Mouse (Mus musculus): ENCODE results near the gene Ift74.
"Not testable (repeated sequence)": the region's sequence is repeated elsewhere in the genome, so short reads cannot be mapped to it uniquely, and the experiment has no call there.

Gene Ift74

GRCm38 (mm10) chr4:94613972-94614626 is at the start of gene Ift74:
Ift74 (plus strand) TSS chr4:94614491.
- DNase-seq: peak; percentile 93 to 96

GRCm38 (mm10) chr4:94572677-94573076 is 41.6 kb upstream of the Ift74 start:
- no peak for DNase-seq

- no peak for DNase-seq
Observed at GRCm38 (mm10) chr4:94591765-94592381, 22.4 kb upstream of the Ift74 start.

- no peak for DNase-seq
Observed at GRCm38 (mm10) chr4:94592709-94593108, 21.6 kb upstream of the Ift74 start.

- DNase-seq: no peak
Observed at GRCm38 (mm10) chr4:94601395-94601794, 12.9 kb upstream of the Ift74 start.

- no peak for DNase-seq
Observed at GRCm38 (mm10) chr4:94602496-94603030, 11.7 kb upstream of the Ift74 start.

GRCm38 (mm10) chr4:94603031-94603629 is 11.2 kb upstream of the Ift74 start, which contains the start of gene Plaa:
Plaa (minus strand) TSS chr4:94603244.
- DNase-seq: peak; percentile 87 to 94

GRCm38 (mm10) chr4:94604452-94605019 is 9.8 kb upstream of the Ift74 start:
- DNase-seq: no peak

GRCm38 (mm10) chr4:94605591-94605990 is 8.7 kb upstream of the Ift74 start:
- DNase-seq: no peak

GRCm38 (mm10) chr4:94610339-94610738 is 4.0 kb upstream of the Ift74 start:
- no peak for DNase-seq

GRCm38 (mm10) chr4:94614627-94615006 is 326 bp downstream of the Ift74 start:
- no peak for DNase-seq

GRCm38 (mm10) chr4:94620077-94620476 is 5.8 kb downstream of the Ift74 start:
- no peak for DNase-seq

GRCm38 (mm10) chr4:94643141-94643540 is 28.9 kb downstream of the Ift74 start:
- DNase-seq: no peak

- no peak for DNase-seq
Observed at GRCm38 (mm10) chr4:94649920-94650319, 35.6 kb downstream of the Ift74 start, which contains the start of gene Lrrc19. Lrrc19 (minus strand) TSS chr4:94650144.

- not testable (repeated sequence) for DNase-seq
Observed at GRCm38 (mm10) chr4:94650426-94651175, 36.3 kb downstream of the Ift74 start.

GRCm38 (mm10) chr4:94669718-94670117 is 55.4 kb downstream of the Ift74 start:
- no peak for DNase-seq

GRCm38 (mm10) chr4:94680662-94681061 is 66.4 kb downstream of the Ift74 start:
- no peak for DNase-seq

- DNase-seq: no peak
Observed at GRCm38 (mm10) chr4:94681181-94681580, 66.9 kb downstream of the Ift74 start.

- no peak for DNase-seq
Observed at GRCm38 (mm10) chr4:94682029-94682428, 67.7 kb downstream of the Ift74 start.

GRCm38 (mm10) chr4:94683305-94683704 is 69.0 kb downstream of the Ift74 start:
- no peak for DNase-seq

- DNase-seq: not testable (repeated sequence)
Observed at GRCm38 (mm10) chr4:94689804-94690203, 75.5 kb downstream of the Ift74 start.

- no peak for DNase-seq
Observed at GRCm38 (mm10) chr4:94691078-94691477, 76.8 kb downstream of the Ift74 start.

GRCm38 (mm10) chr4:94692175-94692574 is 77.9 kb downstream of the Ift74 start:
- DNase-seq: no peak
